Mouse (Mus musculus) intestine, embryonic 16.5 days (tissue): ENCODE data around the gene Bag5. TPM values are rescaled to one million over a fixed set of nuclear protein-coding genes. Genes with fewer than 3 reads are reported as not detected.
"Not testable (repeated sequence)": the region's sequence is repeated elsewhere in the genome, so short reads cannot be mapped to it uniquely, and the experiment has no call there.

Experiments used
- ATAC-seq: fragments of 200-750 bp; cut with Nextera tagmentation; 2 replicates; pipeline ENCODE4 v1.8.0; 2017; ENCODE audit warnings: moderate TSS enrichment, moderate library complexity
- H3K27ac ChIP-seq: fragments of 300-500 bp; sonication (generic); 2 replicates; pipeline ENCODE4 v1.5.1; 2014; ENCODE audit warnings: mild to moderate bottlenecking, low read length
- H3K27me3 ChIP-seq: fragments of 300-500 bp; sonication (generic); replicated peaks from 2 replicates; pipeline ENCODE4 v1.6.1; 2014; ENCODE audit warnings: low read length, control low read depth, mixed read lengths; ENCODE audit not compliant: control insufficient read depth, insufficient read depth
- H3K36me3 ChIP-seq: fragments of 300-500 bp; sonication (generic); 2 replicates; pipeline ENCODE4 v1.6.1; 2014; ENCODE audit warnings: low read length, control low read depth; ENCODE audit not compliant: control insufficient read depth, insufficient read depth
- H3K4me1 ChIP-seq: fragments of 300-500 bp; sonication (generic); 2 replicates; pipeline ENCODE4 v1.6.1; 2014; ENCODE audit warnings: low read length, control low read depth, mixed read lengths; ENCODE audit not compliant: control insufficient read depth, insufficient read depth
- H3K4me2 ChIP-seq: fragments of 300-500 bp; sonication (generic); 2 replicates; pipeline ENCODE4 v1.6.1; 2014; ENCODE audit warnings: low read depth, low read length, control low read depth
- H3K4me3 ChIP-seq: fragments of 300-500 bp; sonication (generic); 2 replicates; pipeline ENCODE4 v1.5.1; 2014; ENCODE audit warnings: mild to moderate bottlenecking, low read length
- H3K9ac ChIP-seq: fragments of 300-500 bp; sonication (generic); 2 replicates; pipeline ENCODE4 v1.6.1; 2014; ENCODE audit warnings: low read depth, low read length
- H3K9me3 ChIP-seq: fragments of 300-500 bp; sonication (generic); 2 replicates; pipeline ENCODE4 v1.6.1; 2016; ENCODE audit warnings: low read length, control low read depth; ENCODE audit not compliant: control insufficient read depth
- WGBS: fragments of 180-500 bp; shearing (Covaris S2); extraction: QIAGEN DNeasy Blood & Tissue Kit; methylation state at CpG from one replicate; pipeline ENCODE4 v1.1.7; 2014; 5-methylcytosine and 5-hydroxymethylcytosine counted together
- polyA plus RNA-seq: library from polyadenylated mRNA; unstranded; fragments of >200 nt; fragmentation: Nextera tagmentation; extraction: Ambion mirVana; gene quantifications from 2 replicates; pipeline ENCODE4 v1.2.1, GENCODE M21; 2015

The Bag5 gene
- polyA plus RNA-seq, 1 experiment from 2014 or later, result 46.2 TPM

- 67% methylated on average over 13 of the region's 13 CpGs for WGBS
- Histone ChIP-seq H3K4me1 (peaks cover 41% of the 10 kb centered on the region), H3K9ac (no peak overlapping the region), H3K4me2 (no peak overlapping the region), H3K9me3 (no peaks in the 10 kb centered on the region), H3K27ac (no peak overlapping the region), H3K27me3 (no peaks in the 10 kb centered on the region), H3K4me3 (no peak overlapping the region), H3K36me3 (no peaks in the 10 kb centered on the region)
- no peak for ATAC-seq
Measured at GRCm38 (mm10) chr12:111666380-111666779, 46.7 kb downstream of the Bag5 start.

DNA sequence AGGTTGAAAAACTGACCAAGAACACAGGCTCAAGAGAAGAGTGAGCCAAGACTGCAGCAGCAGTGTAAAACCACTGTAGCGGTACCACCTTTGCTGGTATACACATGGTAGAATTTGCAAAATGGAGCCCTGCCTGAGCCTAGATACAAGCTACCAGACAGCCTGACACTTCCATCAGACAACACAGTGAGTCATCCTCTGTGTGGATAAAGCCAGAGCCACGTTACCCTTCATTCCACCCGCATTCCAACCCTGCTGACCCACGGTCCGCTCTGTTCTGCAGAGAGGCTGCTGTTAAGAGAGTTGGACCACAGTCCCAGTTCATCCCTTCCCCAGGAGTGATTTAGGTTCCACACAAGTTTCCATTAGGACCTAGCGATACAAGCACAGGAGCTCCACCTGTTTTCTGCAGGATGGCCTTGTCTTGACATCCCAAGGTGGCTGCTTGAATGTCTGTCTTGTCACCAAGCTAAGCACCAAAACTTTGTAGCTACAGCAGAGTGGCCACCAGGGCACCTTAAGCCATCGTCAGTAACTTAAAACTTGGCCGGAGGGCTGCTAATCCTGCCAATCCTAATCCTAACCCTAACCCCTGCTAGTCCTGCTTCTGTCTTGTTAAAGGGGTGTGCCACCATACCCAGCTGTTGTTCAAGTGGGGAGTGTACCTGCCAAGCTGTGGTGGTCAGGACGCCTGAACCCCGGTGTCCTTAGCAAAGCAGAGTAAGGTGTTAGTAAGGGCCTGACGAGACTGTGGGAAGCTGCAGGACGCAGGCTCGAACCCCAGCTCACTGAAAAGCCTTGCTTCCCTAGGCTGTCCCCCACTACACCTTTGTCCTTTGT, 47.8 kb downstream of the Bag5 start:
- H3K9me3 ChIP-seq, result no peaks in the 10 kb centered on the region
- 79% methylated on average over 13 of the region's 13 CpGs for WGBS
- no peak overlapping the region for H3K27ac ChIP-seq
- no peak for ATAC-seq
- no peak overlapping the region for H3K4me2 ChIP-seq
- H3K27me3 ChIP-seq, result no peaks in the 10 kb centered on the region
- H3K36me3 ChIP-seq, result no peaks in the 10 kb centered on the region
- peaks cover 34% of the 10 kb centered on the region for H3K4me1 ChIP-seq
- H3K9ac ChIP-seq, result no peak overlapping the region
- no peak overlapping the region for H3K4me3 ChIP-seq

DNA sequence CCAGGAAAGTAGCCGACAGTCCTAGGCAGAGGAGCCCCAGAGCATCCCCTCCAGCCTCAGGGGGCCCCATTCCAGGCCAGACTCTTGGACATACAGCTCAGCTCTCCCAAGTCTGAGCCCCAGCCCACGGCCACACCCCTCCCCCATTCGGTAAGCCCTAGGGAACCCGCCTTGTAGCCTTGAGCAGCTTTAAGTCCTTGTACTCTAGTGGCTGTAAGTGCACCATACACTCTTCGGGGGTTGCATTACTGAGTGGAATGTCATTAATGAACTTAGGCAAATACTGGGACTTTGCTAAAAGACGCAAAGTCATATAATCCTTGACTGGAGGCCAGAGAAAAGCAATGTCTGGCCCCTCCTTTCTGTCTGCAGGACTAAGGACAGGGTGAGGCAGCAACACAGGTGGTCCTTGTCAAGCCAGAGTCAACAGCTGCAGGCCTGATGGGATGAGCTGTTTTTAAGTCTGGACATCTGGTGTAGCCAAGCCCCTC, 48.9 kb downstream of the Bag5 start:
- H3K4me1 ChIP-seq, result peaks cover 25% of the 10 kb centered on the region

GRCm38 (mm10) chr12:111663228-111664143, 49.6 kb downstream of the Bag5 start:
- ATAC-seq, result 0 out of 2 replicates have a peak, but pooled peaks have one; percentile 5
- no peak overlapping the region for H3K4me2 ChIP-seq
- 48% methylated on average over 17 of the region's 17 CpGs for WGBS
- H3K27ac ChIP-seq, result peak overlapping the region; percentile 53
- H3K9ac ChIP-seq, result peak overlapping the region; percentile 39; the same call in 1 of the 2 replicates
- H3K36me3 ChIP-seq, result no peaks in the 10 kb centered on the region
- H3K4me1 ChIP-seq, result peaks cover 18% of the 10 kb centered on the region
- H3K9me3 ChIP-seq, result no peaks in the 10 kb centered on the region
- no peaks in the 10 kb centered on the region for H3K27me3 ChIP-seq
- no peak overlapping the region for H3K4me3 ChIP-seq

More for the DNA sequence above, 48.9 kb downstream of the Bag5 start:
- peak overlapping the region; percentile 39; the same call in 1 of the 2 replicates for H3K9ac ChIP-seq
- no peak overlapping the region for H3K4me3 ChIP-seq
- 23% methylated on average over 6 of the region's 6 CpGs for WGBS
- H3K4me2 ChIP-seq, result no peak overlapping the region
- H3K9me3 ChIP-seq, result no peaks in the 10 kb centered on the region
- H3K27ac ChIP-seq, result peak overlapping the region; percentile 53
- no peaks in the 10 kb centered on the region for H3K27me3 ChIP-seq
- ATAC-seq, result peak; percentile 57
- H3K36me3 ChIP-seq, result no peaks in the 10 kb centered on the region

DNA sequence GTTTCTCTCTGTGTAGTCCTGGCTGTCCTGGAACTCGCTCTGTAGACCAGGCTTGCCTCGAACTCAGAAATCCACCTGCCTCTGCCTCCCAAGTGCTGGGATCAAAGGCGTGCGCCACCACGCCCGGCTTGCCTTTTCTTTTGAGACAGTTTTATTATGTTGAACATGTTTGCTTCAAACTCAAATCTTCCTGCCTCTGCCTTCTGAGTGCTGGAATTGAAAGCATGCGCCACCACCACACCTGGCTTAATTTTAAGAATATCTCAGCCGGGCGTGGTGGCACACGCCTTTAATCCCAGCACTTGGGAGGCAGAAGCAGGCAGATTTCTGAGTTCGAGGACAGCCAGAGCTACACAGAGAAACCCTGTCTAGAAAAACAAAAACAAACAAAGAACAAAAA, 51.5 kb downstream of the Bag5 start:
- not testable (repeated sequence) for H3K27me3 ChIP-seq, H3K27ac ChIP-seq, H3K4me2 ChIP-seq, H3K36me3 ChIP-seq, H3K9me3 ChIP-seq, H3K9ac ChIP-seq, ATAC-seq, H3K4me3 ChIP-seq
- WGBS, result 97% methylated on average over 11 of the region's 11 CpGs
- H3K4me1 ChIP-seq, result peaks cover 18% of the 10 kb centered on the region

DNA sequence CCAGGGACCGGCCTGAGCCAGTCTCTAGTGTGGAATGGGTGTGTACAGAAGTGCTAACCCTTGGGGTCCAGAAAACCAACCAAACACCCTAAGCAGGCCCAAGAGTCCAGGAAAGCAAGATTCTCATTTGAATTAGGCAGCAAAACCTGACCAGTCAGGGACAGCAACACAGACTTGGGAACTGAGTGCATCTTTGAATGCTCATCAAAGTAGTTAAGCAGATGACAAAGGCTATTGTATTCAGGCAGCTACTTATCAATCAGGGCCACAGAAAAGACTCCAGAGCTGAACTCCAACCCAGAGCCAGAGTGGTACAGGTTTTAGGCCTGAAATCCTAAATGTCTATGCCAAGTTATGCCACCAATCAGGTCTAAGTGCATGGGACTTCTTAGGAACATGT, 52.4 kb downstream of the Bag5 start:
- H3K27me3 ChIP-seq, result no peaks in the 10 kb centered on the region
- peaks cover 18% of the 10 kb centered on the region for H3K4me1 ChIP-seq
- no peak overlapping the region for H3K9ac ChIP-seq
- no peak overlapping the region for H3K27ac ChIP-seq
- no peak for ATAC-seq
- WGBS, result 97% methylated on average over 1 of the region's 1 CpGs
- no peak overlapping the region for H3K4me2 ChIP-seq
- H3K36me3 ChIP-seq, result peaks cover 7% of the 10 kb centered on the region
- H3K9me3 ChIP-seq, result no peaks in the 10 kb centered on the region
- no peak overlapping the region for H3K4me3 ChIP-seq

Other genes with a start within 250 kb of the Bag5 start
- gene Gm266, start 227.4 kb downstream of the Bag5 start, polyA plus RNA-seq, result 11.7 and 12.2 TPM in 2 replicates
- 523 and 531 TPM in 2 replicates for gene Eif5, start 175.2 kb downstream of the Bag5 start, polyA plus RNA-seq
- 13.4 and 14.2 TPM in 2 replicates for gene Mark3, start 138.7 kb downstream of the Bag5 start, polyA plus RNA-seq
- 927 and 953 TPM in 2 replicates for gene Ckb, start 40.9 kb downstream of the Bag5 start, polyA plus RNA-seq
- 11.3 and 12.7 TPM in 2 replicates for gene Trmt61a, start 35.2 kb downstream of the Bag5 start, polyA plus RNA-seq
- 56.2 and 58.2 TPM in 2 replicates for gene Apopt1, start within 50 bp of the Bag5 start, polyA plus RNA-seq
- 75.7 and 83.4 TPM in 2 replicates for gene Klc1, start 45.6 kb upstream of the Bag5 start, polyA plus RNA-seq
- gene Xrcc3, start 100.6 kb upstream of the Bag5 start, polyA plus RNA-seq, result 10.6 and 11.0 TPM in 2 replicates
- gene Zfyve21, start 100.9 kb upstream of the Bag5 start, polyA plus RNA-seq, result 232 and 245 TPM in 2 replicates
- 5.6 and 7.9 TPM in 2 replicates for gene Ppp1r13b, start 194.9 kb upstream of the Bag5 start, polyA plus RNA-seq